Mouse (Mus musculus): ENCODE measurements around the gene Prdx6.

DNA sequence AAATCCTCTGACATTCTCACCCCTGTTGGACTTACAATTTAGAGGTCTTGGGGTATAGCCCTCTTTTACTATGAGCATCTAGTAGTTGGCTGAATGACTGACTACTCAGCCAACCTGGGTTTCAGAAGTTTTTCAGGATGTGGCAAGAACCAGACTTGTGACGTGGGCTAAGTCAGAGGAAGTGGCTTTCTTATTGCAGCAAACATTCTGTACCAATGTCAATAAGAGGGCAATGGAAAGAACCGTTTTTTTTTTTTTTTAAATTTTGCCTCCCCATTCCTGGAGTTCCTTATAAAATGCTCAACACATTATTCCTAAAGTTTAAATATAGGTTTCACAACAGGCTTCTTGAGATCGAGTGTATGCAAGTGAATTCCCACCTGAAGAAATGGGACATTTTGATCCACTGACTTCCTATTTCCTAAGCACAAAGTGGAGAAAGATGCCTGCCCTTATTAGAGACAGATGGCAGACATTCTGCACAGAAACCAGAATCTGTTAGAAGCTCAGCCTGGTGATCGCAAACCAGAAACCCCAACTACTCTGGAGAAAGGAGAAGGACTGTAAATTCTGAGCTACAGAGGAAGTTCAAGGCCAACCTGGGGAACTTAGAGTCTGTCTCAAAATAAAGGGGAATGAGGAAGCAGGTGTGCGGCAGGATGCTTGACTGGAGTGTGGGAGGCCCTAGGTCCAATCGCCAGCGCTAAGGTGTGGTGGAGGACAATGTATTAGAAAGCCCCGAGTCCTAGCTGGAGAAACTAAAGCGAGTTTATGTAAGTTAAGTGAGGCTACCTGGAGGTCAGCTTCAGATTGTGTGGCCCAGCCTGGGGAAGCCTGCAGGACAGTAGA is 622 bp upstream of the Prdx6 start:
- no peak for TF ChIP-seq MAX (IDR thresholded peaks at IDR 0.05; ENCODE audit: low read depth)
- no peak for TF ChIP-seq POLR2A (IDR thresholded peaks at IDR 0.05; ENCODE audit: insufficient read length, low read depth)
- TF ChIP-seq USF1 (IDR thresholded peaks at IDR 0.05; ENCODE audit: low read depth), result no peak
- no peak for TF ChIP-seq E2F4 (IDR thresholded peaks at IDR 0.05; ENCODE audit: insufficient read depth)
- TF ChIP-seq MYOG (IDR thresholded peaks at IDR 0.05; ENCODE audit: control insufficient read depth in 1 of 3, insufficient read depth in 1 of 3, insufficient read length in 2 of 3, low read depth in 2 of 3), result no peak
- no peak for TF ChIP-seq CEBPB (IDR thresholded peaks at IDR 0.05; ENCODE audit: insufficient read depth, poor library complexity, severe bottlenecking)
- TF ChIP-seq TCF12 (IDR thresholded peaks at IDR 0.05; ENCODE audit: insufficient read depth, poor library complexity, severe bottlenecking), result no peak
- no peak for TF ChIP-seq SRF (IDR thresholded peaks at IDR 0.05; ENCODE audit: control insufficient read depth, insufficient read length, low read depth)
- no peak for TF ChIP-seq MYOD1 (IDR thresholded peaks at IDR 0.05; ENCODE audit: control insufficient read depth in 1 of 3, insufficient read length in 2 of 3, low read depth in 2 of 3)
- TF ChIP-seq POLR2AphosphoS2 (IDR thresholded peaks at IDR 0.05; ENCODE audit: insufficient read length, low read depth), result no peak

All from myocyte (in vitro differentiated cells).